Mouse (Mus musculus) bone marrow macrophage, adult 2 months (primary cell): ENCODE data around the gene Apold1.

Source experiments
- CTCF ChIP-seq: IDR thresholded peaks from 2 replicates; pipeline ENCODE4 v1.5.1; 2012; ENCODE audit warnings: low read depth, mild to moderate bottlenecking, low read length, moderate library complexity
- POLR2A ChIP-seq: IDR thresholded peaks from 2 replicates; pipeline ENCODE4 v1.6.1; 2012; ENCODE audit warnings: mild to moderate bottlenecking, low read depth, low read length, borderline replicate concordance

GRCm38 (mm10) chr6:134968326-134968725 is 13.2 kb upstream of the Apold1 start:
- no peak for TF ChIP-seq POLR2A
- TF ChIP-seq CTCF: no peak
